Mouse (Mus musculus) myocyte (in vitro differentiated cells): Measurements from ENCODE around the gene Cog5. TPM values are rescaled to one million over a fixed set of nuclear protein-coding genes. Genes with fewer than 3 reads are reported as not detected.

ENCODE experiments used
- H3K27me3 ChIP-seq: one replicate; pipeline ENCODE4 v1.6.1; 2011; ENCODE audit not compliant: control insufficient read depth, insufficient read depth, insufficient read length
- H3K36me3 ChIP-seq: one replicate; pipeline ENCODE4 v1.6.1; 2011; ENCODE audit not compliant: control insufficient read depth, insufficient read depth
- H3K4me2 ChIP-seq: one replicate; pipeline ENCODE4 v1.6.1; 2011; ENCODE audit warnings: low read depth, control low read depth
- H3K4me3 ChIP-seq: one replicate; pipeline ENCODE4 v1.5.1; 2011; ENCODE audit warnings: mild to moderate bottlenecking, control low read depth, moderate library complexity
- H3K79me2 ChIP-seq: one replicate; pipeline ENCODE4 v1.6.1; 2011; ENCODE audit not compliant: control insufficient read depth, insufficient read depth
- H3ac ChIP-seq: one replicate; pipeline ENCODE4 v1.6.1; 2011; ENCODE audit not compliant: control insufficient read depth, insufficient read length
- CEBPB ChIP-seq: IDR thresholded peaks from 2 replicates; pipeline ENCODE4 v1.6.1; 2011; ENCODE audit warnings: mild to moderate bottlenecking, moderate library complexity; ENCODE audit not compliant: poor library complexity, insufficient read depth, severe bottlenecking
- E2F4 ChIP-seq: IDR thresholded peaks from one replicate; pipeline ENCODE4 v1.6.1; 2011; ENCODE audit warnings: mild to moderate bottlenecking, control low read depth, moderate library complexity; ENCODE audit not compliant: insufficient read depth
- MAX ChIP-seq: IDR thresholded peaks from one replicate; pipeline ENCODE4 v1.6.1; 2011; ENCODE audit warnings: low read depth, mild to moderate bottlenecking, control low read depth
- MYOD1 ChIP-seq, 3 experiments: IDR thresholded peaks; one replicate each; pipeline ENCODE4 v1.6.1; 2011; ENCODE audit warnings: control low read depth in 2 of 3, low read depth in 2 of 3, mild to moderate bottlenecking in 2 of 3, moderate library complexity in 1 of 3; ENCODE audit not compliant: insufficient read length in 2 of 3, control insufficient read depth in 1 of 3
- MYOG ChIP-seq, 3 experiments: IDR thresholded peaks; one replicate each; pipeline ENCODE4 v1.6.1; 2011; ENCODE audit warnings: control low read depth in 2 of 3, low read depth in 2 of 3, mild to moderate bottlenecking in 2 of 3; ENCODE audit not compliant: insufficient read length in 2 of 3, control insufficient read depth in 1 of 3, insufficient read depth in 1 of 3
- POLR2A ChIP-seq: IDR thresholded peaks from one replicate; pipeline ENCODE4 v1.6.1; 2011; ENCODE audit warnings: low read depth, mild to moderate bottlenecking, control low read depth, moderate library complexity; ENCODE audit not compliant: insufficient read length
- POLR2AphosphoS2 ChIP-seq: IDR thresholded peaks from one replicate; pipeline ENCODE4 v1.6.1; 2011; ENCODE audit warnings: low read depth, control low read depth; ENCODE audit not compliant: insufficient read length
- REST ChIP-seq: IDR thresholded peaks from one replicate; pipeline ENCODE4 v1.6.1; 2011; ENCODE audit warnings: mild to moderate bottlenecking, control low read depth, moderate library complexity; ENCODE audit not compliant: insufficient read depth, insufficient read length
- SRF ChIP-seq: IDR thresholded peaks from one replicate; pipeline ENCODE4 v1.6.1; 2011; ENCODE audit warnings: low read depth; ENCODE audit not compliant: control insufficient read depth, insufficient read length
- TCF12 ChIP-seq: IDR thresholded peaks from one replicate; pipeline ENCODE4 v1.6.1; 2011; ENCODE audit warnings: mild to moderate bottlenecking, control low read depth; ENCODE audit not compliant: poor library complexity, insufficient read depth, severe bottlenecking
- TCF3 ChIP-seq: IDR thresholded peaks from one replicate; pipeline ENCODE4 v1.6.1; 2011; ENCODE audit warnings: low read depth, control low read depth; ENCODE audit not compliant: insufficient read length
- USF1 ChIP-seq: IDR thresholded peaks from one replicate; pipeline ENCODE4 v1.6.1; 2011; ENCODE audit warnings: low read depth, mild to moderate bottlenecking, control low read depth, moderate library complexity
- polyA plus RNA-seq: library from polyadenylated mRNA; unstranded; fragments of >200 nt; fragmentation: generic; extraction: Trizol; gene quantifications from one replicate; pipeline ENCODE4 v1.2.1, GENCODE M21; 2012; ENCODE audit warnings: missing spikeins

Cog5 gene
- polyA plus RNA-seq, 1 experiment = 10.2 TPM

- no peaks in the 10 kb centered on the region for H3K27me3 ChIP-seq
- no peak overlapping the region for H3K4me2 ChIP-seq
Measured at GRCm38 (mm10) chr12:31667187-31667586, 12.5 kb downstream of the Cog5 start.

GRCm38 (mm10) chr12:31686679-31687078, 32.0 kb downstream of the Cog5 start:
- no peak overlapping the region for H3ac ChIP-seq
- peak; percentile 66; the same call in 1 of the 2 replicates for TF ChIP-seq CEBPB
- no peak for TF ChIP-seq MYOG (IDR thresholded peaks at IDR 0.05; ENCODE audit: control insufficient read depth in 1 of 3, insufficient read depth in 1 of 3, insufficient read length in 2 of 3, low read depth in 2 of 3)
- H3K79me2 ChIP-seq = no peaks in the 10 kb centered on the region
- H3K27me3 ChIP-seq = no peaks in the 10 kb centered on the region
- no peak overlapping the region for H3K4me3 ChIP-seq
- no peaks in the 10 kb centered on the region for H3K36me3 ChIP-seq
- H3K4me2 ChIP-seq = no peak overlapping the region

More at GRCm38 (mm10) chr12:31667187-31667586, 12.5 kb downstream of the Cog5 start:
- H3ac ChIP-seq = no peak overlapping the region
- H3K36me3 ChIP-seq = peaks cover 18% of the 10 kb centered on the region
- H3K79me2 ChIP-seq = no peaks in the 10 kb centered on the region
- TF ChIP-seq POLR2A (no peak), MYOD1 (IDR thresholded peaks at IDR 0.05; ENCODE audit: control insufficient read depth in 1 of 3, insufficient read length in 2 of 3, low read depth in 2 of 3) (no peak)
- H3K4me3 ChIP-seq = no peak overlapping the region

- no peak overlapping the region for H3ac ChIP-seq
- H3K4me2 ChIP-seq = no peak overlapping the region
- no peak overlapping the region for H3K4me3 ChIP-seq
- TF ChIP-seq USF1 (no peak), CEBPB (no peak), POLR2AphosphoS2 (no peak), MAX (no peak), REST (no peak), POLR2A (no peak), E2F4 (no peak), SRF (no peak), TCF12 (no peak), MYOD1 (IDR thresholded peaks at IDR 0.05; ENCODE audit: control insufficient read depth in 1 of 3, insufficient read length in 2 of 3, low read depth in 2 of 3) (no peak)
- no peaks in the 10 kb centered on the region for H3K36me3 ChIP-seq
- H3K79me2 ChIP-seq = no peaks in the 10 kb centered on the region
- H3K27me3 ChIP-seq = no peaks in the 10 kb centered on the region
Measured at GRCm38 (mm10) chr12:31693278-31693677, 38.6 kb downstream of the Cog5 start.

GRCm38 (mm10) chr12:31700623-31701347, 46.1 kb downstream of the Cog5 start:
- Histone ChIP-seq H3K4me3 (no peak overlapping the region), H3K36me3 (no peaks in the 10 kb centered on the region), H3K27me3 (no peaks in the 10 kb centered on the region), H3K79me2 (no peaks in the 10 kb centered on the region), H3K4me2 (no peak overlapping the region), H3ac (no peak overlapping the region)
- TF ChIP-seq REST = no peak

- Histone ChIP-seq H3ac (no peak overlapping the region), H3K36me3 (no peaks in the 10 kb centered on the region), H3K27me3 (no peaks in the 10 kb centered on the region), H3K4me3 (no peak overlapping the region), H3K4me2 (no peak overlapping the region), H3K79me2 (no peaks in the 10 kb centered on the region)
- TF ChIP-seq CEBPB (no peak), POLR2A (no peak), SRF (no peak), POLR2AphosphoS2 (no peak), REST (no peak), E2F4 (no peak), USF1 (no peak), TCF3 (no peak), TCF12 (no peak), MYOG (IDR thresholded peaks at IDR 0.05; ENCODE audit: control insufficient read depth in 1 of 3, insufficient read depth in 1 of 3, insufficient read length in 2 of 3, low read depth in 2 of 3) (no peak), MAX (no peak), MYOD1 (IDR thresholded peaks at IDR 0.05; ENCODE audit: control insufficient read depth in 1 of 3, insufficient read length in 2 of 3, low read depth in 2 of 3) (no peak)
Measured at GRCm38 (mm10) chr12:31701411-31701810, 46.7 kb downstream of the Cog5 start.
